Mouse (Mus musculus) lung, embryonic 14.5 days (tissue): ENCODE data around the gene Gm21988. TPM values are rescaled to one million over a fixed set of nuclear protein-coding genes. Genes with fewer than 3 reads are reported as not detected.
A peak's percentile ranks its signal among the peaks of the same experiment; 100 is the strongest.

Experiments used
- ATAC-seq: fragments of 200-750 bp; cut with Nextera tagmentation; 2 replicates; pipeline ENCODE4 v1.8.0; 2017; ENCODE audit warnings: mild to moderate bottlenecking, moderate TSS enrichment, moderate library complexity; ENCODE audit not compliant: insufficient read depth
- DNase-seq: peaks from one replicate; pipeline ENCODE4 v3.0.0-alpha.2; 2015
- H3K27ac ChIP-seq: fragments of 300-500 bp; sonication (generic); 2 replicates; pipeline ENCODE4 v1.5.1; 2014; ENCODE audit warnings: low read depth, mild to moderate bottlenecking, moderate library complexity
- H3K27me3 ChIP-seq: fragments of 300-500 bp; sonication (generic); 2 replicates; pipeline ENCODE4 v1.6.1; 2014; ENCODE audit warnings: low read length, control low read depth; ENCODE audit not compliant: insufficient read depth
- H3K36me3 ChIP-seq: fragments of 300-500 bp; sonication (generic); 2 replicates; pipeline ENCODE4 v1.6.1; 2014; ENCODE audit warnings: control low read depth; ENCODE audit not compliant: insufficient read depth
- H3K4me1 ChIP-seq: fragments of 300-500 bp; sonication (generic); 2 replicates; pipeline ENCODE4 v1.6.1; 2014; ENCODE audit warnings: antibody characterized with exemption, control low read depth; ENCODE audit not compliant: insufficient read depth
- H3K4me2 ChIP-seq: fragments of 300-500 bp; sonication (generic); 2 replicates; pipeline ENCODE4 v1.6.1; 2014; ENCODE audit warnings: mild to moderate bottlenecking
- H3K4me3 ChIP-seq: fragments of 300-500 bp; sonication (generic); 2 replicates; pipeline ENCODE4 v1.5.1; 2014; ENCODE audit warnings: low read depth, low read length
- H3K9ac ChIP-seq: fragments of 300-500 bp; sonication (generic); 2 replicates; pipeline ENCODE4 v1.6.1; 2014
- H3K9me3 ChIP-seq: fragments of 300-500 bp; sonication (generic); 2 replicates; pipeline ENCODE4 v1.6.1; 2016; ENCODE audit warnings: low read depth, low read length, control low read depth
- CTCF ChIP-seq: IDR thresholded peaks from 2 replicates; pipeline ENCODE4 v1.5.1; 2016; ENCODE audit warnings: antibody characterized with exemption, low read depth
- WGBS: fragments of 180-500 bp; shearing (Covaris S2); extraction: QIAGEN DNeasy Blood & Tissue Kit; methylation state at CpG from one replicate; pipeline ENCODE4 v1.1.7; 2014; 5-methylcytosine and 5-hydroxymethylcytosine counted together
- polyA plus RNA-seq: library from polyadenylated mRNA; unstranded; fragments of >200 nt; fragmentation: Nextera tagmentation; extraction: Ambion mirVana; gene quantifications from 2 replicates; pipeline ENCODE4 v1.2.1, GENCODE M21; 2014

Gm21988 gene
- polyA plus RNA-seq, 1 experiment from 2014 or later = 10.8 TPM

DNA sequence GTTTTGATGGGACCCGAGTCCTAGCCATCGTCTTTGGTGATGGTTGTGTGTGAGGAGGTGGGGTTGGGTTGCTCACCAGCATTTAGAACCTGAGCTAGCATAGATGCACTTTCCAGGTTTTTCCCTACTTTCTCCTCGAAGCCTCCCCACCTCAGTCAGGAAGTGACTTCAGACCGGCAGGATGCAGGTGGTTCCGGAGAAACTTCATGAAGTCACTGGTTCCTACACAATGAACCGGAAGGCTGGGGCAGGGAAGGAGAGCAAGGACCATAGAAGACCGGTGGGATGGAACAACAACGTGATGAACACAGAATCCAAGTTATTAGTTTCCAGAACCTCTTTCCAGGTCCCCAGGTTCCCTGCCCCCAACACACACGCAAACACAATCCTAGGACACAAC, 15.9 kb downstream of the Gm21988 start:
- Histone ChIP-seq H3K4me2 (peak overlapping the region; percentile 63; the same call in 1 of the 2 replicates), H3K4me1 (peaks cover 14% of the 10 kb centered on the region; the same call in 1 of the 2 replicates), H3K36me3 (0 out of 2 replicates have a peak, but pooled peaks cover 3% of the 10 kb centered on the region), H3K9ac (no peak overlapping the region), H3K27me3 (peaks cover 32% of the 10 kb centered on the region), H3K27ac (peak overlapping the region; percentile 30; the same call in 1 of the 2 replicates), H3K9me3 (no peaks in the 10 kb centered on the region), H3K4me3 (no peak overlapping the region)
- 71% methylated on average over 9 of the region's 9 CpGs for WGBS
- TF ChIP-seq CTCF = no peak
- DNase-seq (peak; percentile 74), ATAC-seq (no peak)

DNA sequence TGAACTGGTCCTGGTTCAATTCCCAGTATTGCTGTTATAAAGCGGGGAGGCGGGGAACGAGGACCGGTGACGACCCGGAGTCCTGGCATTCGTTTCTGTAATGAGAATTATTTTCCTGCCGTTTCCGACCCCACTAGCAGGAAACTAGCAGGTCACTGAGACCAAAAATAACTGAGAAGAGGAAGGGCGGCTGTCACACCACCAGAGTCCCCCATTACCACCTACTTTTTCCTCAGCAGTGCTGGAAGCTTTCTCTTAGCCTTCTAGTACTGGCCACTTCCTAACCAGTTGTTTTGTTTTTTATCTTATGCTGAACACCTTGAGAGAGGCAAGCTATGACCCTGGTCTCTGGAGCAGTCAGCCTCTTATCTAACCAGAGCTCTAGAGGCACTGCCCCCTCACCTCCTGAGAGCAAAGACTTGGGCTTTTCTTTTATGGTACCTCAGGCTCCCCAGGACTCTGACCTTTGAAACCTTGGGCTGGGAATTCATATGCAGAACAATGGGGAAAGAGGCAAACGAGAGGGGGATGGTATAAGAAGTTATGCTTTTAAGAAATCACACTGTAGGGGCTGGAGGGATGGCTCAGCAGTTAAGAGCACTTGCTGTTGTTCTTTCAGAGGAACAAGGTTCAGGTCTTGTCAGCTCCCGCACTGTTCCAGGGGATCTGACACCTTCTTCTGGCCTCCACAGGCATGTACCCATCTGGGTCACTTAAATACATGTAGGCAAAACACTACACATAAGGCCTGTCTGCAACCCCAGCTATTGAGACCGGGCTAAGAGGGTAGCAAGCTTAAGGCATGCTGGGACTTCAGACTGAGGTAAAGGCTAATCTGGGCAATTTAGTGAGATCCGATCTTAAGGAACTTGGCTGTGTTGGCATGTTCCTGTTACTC, 17.8 kb downstream of the Gm21988 start:
- peaks cover 13% of the 10 kb centered on the region for H3K27me3 ChIP-seq
- H3K4me1 ChIP-seq = peaks cover 10% of the 10 kb centered on the region; the same call in 1 of the 2 replicates
- no peak for ATAC-seq
- TF ChIP-seq CTCF = no peak
- H3K4me3 ChIP-seq = peak overlapping the region; percentile 51
- H3K27ac ChIP-seq = peak overlapping the region; percentile 85
- peak overlapping the region; percentile 71 for H3K9ac ChIP-seq
- DNase-seq = peak; percentile 49
- H3K36me3 ChIP-seq = 0 out of 2 replicates have a peak, but pooled peaks cover 3% of the 10 kb centered on the region
- H3K9me3 ChIP-seq = no peaks in the 10 kb centered on the region
- H3K4me2 ChIP-seq = peak overlapping the region; percentile 95
- 12% methylated on average over 14 of the region's 14 CpGs for WGBS

DNA sequence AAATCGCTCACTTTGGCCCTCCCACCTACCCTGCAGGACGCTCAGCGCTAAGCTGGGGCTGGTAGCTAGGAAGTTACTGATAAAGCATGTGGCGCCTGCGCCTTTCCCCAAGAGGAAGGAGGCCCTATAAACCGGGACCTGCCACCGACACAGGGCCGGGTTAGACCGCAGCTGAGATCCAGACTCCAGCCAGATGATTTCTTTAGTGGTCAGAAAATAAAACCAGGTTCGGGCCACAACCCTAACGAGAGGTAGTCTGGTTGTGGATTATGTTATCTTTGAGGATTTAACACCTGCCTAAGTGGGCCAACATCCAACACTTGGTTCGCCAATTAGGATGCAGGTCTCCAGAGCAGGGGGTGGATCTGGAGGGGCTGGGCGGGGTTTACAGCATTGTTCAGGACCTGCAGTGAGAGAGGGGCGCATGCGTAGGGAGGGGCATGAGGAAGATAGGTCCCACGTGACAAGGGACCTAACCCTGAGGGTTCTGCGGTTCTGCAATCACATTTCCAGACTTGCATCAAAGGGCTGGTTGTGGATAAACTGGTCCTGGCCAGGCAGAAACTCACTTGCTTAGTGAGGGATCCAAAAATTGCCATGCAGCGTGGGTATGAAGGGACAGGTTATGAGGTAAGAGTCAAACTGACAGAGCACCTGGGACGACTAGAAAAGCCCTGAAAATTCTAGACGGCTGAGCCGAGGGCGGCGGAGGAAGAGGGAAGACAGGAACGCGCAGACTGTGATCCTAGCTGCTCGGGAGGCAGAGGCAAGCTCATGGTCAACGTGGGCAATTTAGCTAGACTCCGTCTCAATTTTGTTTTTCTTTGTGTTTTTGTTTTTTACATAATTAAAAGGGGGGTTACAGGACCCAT, 18.7 kb downstream of the Gm21988 start, which contains the start of gene Slc16a13:
TSS of gene Slc16a13 (minus strand) at position 334 of the 872 bp plus-strand sequence.
- Histone ChIP-seq H3K27me3 (peaks cover 12% of the 10 kb centered on the region), H3K9ac (peak within 1 kb of the TSS; percentile 71), H3K9me3 (no peaks in the 10 kb centered on the region), H3K4me3 (peak within 1 kb of the TSS; percentile 51), H3K36me3 (0 out of 2 replicates have a peak, but pooled peaks cover 3% of the 10 kb centered on the region), H3K4me1 (peaks cover 8% of the 10 kb centered on the region; the same call in 1 of the 2 replicates), H3K4me2 (peak within 1 kb of the TSS; percentile 95), H3K27ac (peak within 1 kb of the TSS; percentile 85)
- WGBS = under 1% methylated on average over 28 of the region's 28 CpGs
- peak; percentile 93 for ATAC-seq
- no peak for TF ChIP-seq CTCF
- DNase-seq = peak; percentile 95

DNA sequence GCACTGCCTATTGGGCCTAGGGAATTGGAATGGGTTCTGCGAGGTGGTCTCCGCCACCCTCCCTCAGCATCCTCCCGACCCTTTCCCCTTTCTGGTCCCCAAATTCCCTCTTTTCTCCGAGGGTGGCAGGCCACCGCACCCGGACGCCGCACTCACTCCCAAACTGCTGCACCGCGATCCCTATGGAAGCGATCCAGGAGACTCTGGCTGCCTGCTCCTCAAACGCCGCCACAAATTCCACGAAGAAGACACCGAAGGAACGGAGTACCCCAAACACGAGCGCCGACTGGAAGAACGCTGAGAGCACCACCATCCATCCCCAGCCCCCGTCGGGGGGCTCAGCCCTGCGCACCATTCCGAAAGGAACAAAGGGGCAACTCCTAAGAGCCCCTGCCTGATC, 19.3 kb downstream of the Gm21988 start:
- no peaks in the 10 kb centered on the region for H3K9me3 ChIP-seq
- WGBS = 2% methylated on average over 24 of the region's 24 CpGs
- H3K27me3 ChIP-seq = peaks cover 14% of the 10 kb centered on the region
- peak overlapping the region; percentile 95 for H3K4me2 ChIP-seq
- DNase-seq = no peak
- peaks cover 8% of the 10 kb centered on the region; the same call in 1 of the 2 replicates for H3K4me1 ChIP-seq
- TF ChIP-seq CTCF = no peak
- H3K9ac ChIP-seq = peak overlapping the region; percentile 71
- H3K27ac ChIP-seq = peak overlapping the region; percentile 85
- 0 out of 2 replicates have a peak, but pooled peaks cover 3% of the 10 kb centered on the region for H3K36me3 ChIP-seq
- H3K4me3 ChIP-seq = peak overlapping the region; percentile 51
- ATAC-seq = no peak

DNA sequence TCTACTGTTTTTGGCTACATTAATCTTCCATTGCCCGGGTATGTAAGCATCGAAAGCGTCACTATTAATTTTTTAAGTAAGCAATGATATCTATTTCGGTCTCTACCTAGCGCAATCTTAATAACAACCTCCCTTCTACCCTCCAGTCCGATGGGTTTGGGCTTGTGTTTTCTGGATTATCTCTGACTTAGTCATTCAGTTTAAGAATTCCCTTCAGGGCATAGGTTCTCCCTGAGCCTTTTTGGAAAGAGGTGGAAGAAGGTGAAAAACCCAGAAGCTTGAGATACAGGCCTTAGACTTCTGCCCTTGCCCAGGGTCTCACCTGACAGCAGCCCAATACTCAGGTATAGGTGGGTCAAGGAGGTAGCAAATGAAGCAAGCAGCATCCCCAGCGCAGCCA, 19.8 kb downstream of the Gm21988 start:
- H3K9me3 ChIP-seq = no peaks in the 10 kb centered on the region
- H3K27ac ChIP-seq = no peak overlapping the region
- H3K9ac ChIP-seq = peak overlapping the region; percentile 71
- no peaks in the 10 kb centered on the region for H3K36me3 ChIP-seq
- TF ChIP-seq CTCF = no peak
- peak overlapping the region; percentile 51 for H3K4me3 ChIP-seq
- 65% methylated on average over 7 of the region's 7 CpGs for WGBS
- no peak for DNase-seq
- peak overlapping the region; percentile 95 for H3K4me2 ChIP-seq
- peaks cover 8% of the 10 kb centered on the region; the same call in 1 of the 2 replicates for H3K4me1 ChIP-seq
- H3K27me3 ChIP-seq = peaks cover 19% of the 10 kb centered on the region
- ATAC-seq = no peak

DNA sequence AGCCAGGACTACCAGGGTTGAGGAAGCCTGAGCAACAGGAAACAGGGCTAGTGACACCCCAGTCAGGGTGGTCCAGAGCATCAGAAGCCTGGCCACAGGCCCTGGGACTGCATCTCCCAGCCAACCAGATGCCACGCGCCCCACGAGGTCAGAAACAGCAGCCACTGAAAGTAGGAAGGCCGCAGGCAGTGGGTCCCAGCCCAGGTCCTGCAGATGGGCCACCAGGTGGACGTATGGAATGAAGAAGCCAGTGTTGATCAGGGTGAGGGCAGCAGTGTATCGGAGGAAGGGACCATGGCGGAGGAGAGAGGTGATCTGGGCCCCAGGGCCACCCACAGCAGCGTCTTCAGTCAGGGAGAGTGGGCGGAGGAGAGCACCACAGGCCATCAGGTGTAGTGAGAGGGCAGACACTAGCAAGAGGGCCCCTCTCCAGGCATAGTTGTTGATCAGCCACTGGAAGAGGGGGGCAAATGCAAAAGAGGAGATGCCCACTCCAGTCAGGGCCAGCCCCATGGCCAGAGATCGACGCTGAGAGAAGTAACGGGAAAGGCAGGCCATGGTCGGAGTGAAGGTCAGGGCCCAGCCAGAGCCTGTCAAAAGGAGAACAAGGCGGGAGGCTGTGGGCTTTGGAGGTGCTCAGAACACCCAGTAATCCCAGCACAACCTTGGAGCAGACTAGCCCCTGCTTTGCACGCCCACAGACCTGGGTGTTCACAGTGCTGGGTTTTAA, 20.7 kb downstream of the Gm21988 start:
- H3K4me2 ChIP-seq = no peak overlapping the region; the same call in 1 of the 2 replicates
- WGBS = 89% methylated on average over 15 of the region's 15 CpGs
- DNase-seq = no peak
- no peaks in the 10 kb centered on the region for H3K9me3 ChIP-seq
- H3K27me3 ChIP-seq = peaks cover 29% of the 10 kb centered on the region
- H3K4me3 ChIP-seq = no peak overlapping the region
- no peak overlapping the region for H3K27ac ChIP-seq
- no peak for TF ChIP-seq CTCF
- ATAC-seq = no peak
- H3K9ac ChIP-seq = no peak overlapping the region
- peaks cover 13% of the 10 kb centered on the region; the same call in 1 of the 2 replicates for H3K4me1 ChIP-seq
- no peaks in the 10 kb centered on the region for H3K36me3 ChIP-seq
